Mouse (Mus musculus): Measurements from ENCODE around the gene Igfbp3.

DNA sequence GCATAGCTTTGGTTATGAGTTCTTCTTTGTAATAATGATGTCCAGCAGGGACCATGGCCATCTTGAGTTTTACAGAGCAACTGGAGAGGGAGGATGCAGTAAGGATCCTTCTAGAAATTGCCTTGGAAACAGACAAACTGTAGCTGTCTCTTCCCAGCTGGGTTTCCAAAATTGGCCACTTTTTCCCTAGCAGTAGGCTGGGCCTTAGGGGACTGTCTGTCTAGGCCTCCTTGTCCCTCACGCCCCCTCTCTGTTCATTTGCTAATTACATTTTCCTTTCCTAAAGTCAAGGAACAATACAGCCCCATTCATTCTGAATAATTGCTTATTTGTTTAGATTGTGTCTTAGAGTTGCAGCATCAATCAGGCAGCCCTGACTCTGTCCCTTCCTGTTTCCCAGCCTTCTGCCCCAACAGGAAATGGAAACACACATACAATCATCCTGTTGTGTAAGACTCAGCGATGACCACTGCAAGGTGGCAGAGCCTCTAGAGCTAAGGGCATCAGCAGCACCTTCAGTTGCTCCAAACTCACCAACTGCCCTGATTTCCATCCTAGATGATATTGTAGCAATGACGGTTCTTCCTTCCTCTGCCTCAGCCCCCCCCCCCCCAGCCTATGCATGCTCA, 21.4 kb upstream of the Igfbp3 start:
- TF ChIP-seq CTCF (IDR thresholded peaks at IDR 0.05; ENCODE audit: borderline replicate concordance, extremely low read depth, insufficient read depth, insufficient read length) = no peak
- no peak for TF ChIP-seq POLR2A (IDR thresholded peaks at IDR 0.05; ENCODE audit: borderline replicate concordance, extremely low read depth, insufficient read depth, insufficient read length, poor library complexity, severe bottlenecking)

All from brain, embryonic 14.5 days (tissue).